In the genomic region with DNA sequence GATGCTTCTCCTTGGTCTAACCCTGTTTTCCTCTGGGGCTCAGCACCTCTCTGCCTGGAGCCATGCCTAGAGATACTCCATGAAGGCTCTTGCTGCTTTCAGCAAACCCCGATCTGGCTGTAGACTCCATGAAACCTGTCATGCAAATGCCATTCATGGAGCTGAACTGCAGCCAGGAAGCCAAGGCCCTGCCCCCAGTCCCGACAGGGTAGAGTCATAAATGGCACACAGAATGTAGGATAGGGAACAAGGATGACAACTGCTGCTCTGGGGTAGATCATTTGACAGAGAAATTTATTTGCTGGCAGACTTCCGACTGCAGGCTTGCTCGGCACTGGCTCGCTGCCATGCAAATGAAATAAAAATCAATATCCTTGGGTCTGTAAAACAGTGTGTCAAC, we compare ENCODE assay signal across 7 mouse cellular contexts.
DNase-seq lines count a peak whose midpoint lies in the region; ATAC-seq and TF ChIP-seq lines count a peak whose summit lies in the region.

No protein-coding gene starts in this region.

- peak; percentile 48 for DNase-seq in urinary bladder, postnatal 14 days (ENCODE audit: low spot score)
- DNase-seq in urinary bladder, postnatal 4 days (ENCODE audit: low spot score in 2 of 2), result no peak
- peak; percentile 64 to 67 for DNase-seq in cerebellum, postnatal 36 days
- DNase-seq in limb, embryonic 14.5 days (ENCODE audit: low spot score), result peak; percentile 65
- no peak for DNase-seq in thymus, postnatal 36 days
- no peak for DNase-seq in urinary bladder, adult 2 months (ENCODE audit: low spot score)

- H3K4me2 ChIP-seq in intestine, embryonic 15.5 days (replicated peaks), result peak overlapping the region; percentile 33; the same call in 1 of the 2 replicates
- H3K4me2 ChIP-seq in limb, embryonic 14.5 days (replicated peaks; ENCODE audit: low read depth, low read length, severe bottlenecking), result 0 out of 2 replicates have a peak overlapping the region, but pooled peaks have one; percentile 5

- H3K9me3 ChIP-seq in intestine, embryonic 15.5 days, result no peaks in the 10 kb centered on the region
- no peaks in the 10 kb centered on the region for H3K9me3 ChIP-seq in limb, embryonic 14.5 days (ENCODE audit: control insufficient read depth, low read length)

- ATAC-seq in intestine, embryonic 15.5 days, result peak; percentile 48
- ATAC-seq in limb, embryonic 14.5 days (ENCODE audit: low FRiP score, low read depth), result peak; percentile 34; the same call in 1 of the 2 replicates

- no peak overlapping the region for H3K4me3 ChIP-seq in intestine, embryonic 15.5 days (replicated peaks)
- H3K4me3 ChIP-seq in limb, embryonic 14.5 days (replicated peaks; ENCODE audit: low read length), result no peak overlapping the region

- no peak overlapping the region for H3K9ac ChIP-seq in intestine, embryonic 15.5 days
- no peak overlapping the region for H3K9ac ChIP-seq in limb, embryonic 14.5 days (ENCODE audit: low read depth, low read length, severe bottlenecking)

- peaks cover 64% of the 10 kb centered on the region for H3K4me1 ChIP-seq in intestine, embryonic 15.5 days (replicated peaks)
- H3K4me1 ChIP-seq in limb, embryonic 14.5 days (ENCODE audit: control insufficient read depth, insufficient read depth, low read length), result peaks cover 20% of the 10 kb centered on the region

- H3K36me3 ChIP-seq in intestine, embryonic 15.5 days, result peaks cover 5% of the 10 kb centered on the region; the same call in 1 of the 2 replicates
- peaks cover 8% of the 10 kb centered on the region; the same call in 1 of the 2 replicates for H3K36me3 ChIP-seq in limb, embryonic 14.5 days (ENCODE audit: control insufficient read depth, insufficient read depth, low read length)

- 5% methylated on average over 5 of the region's 5 CpGs for WGBS in intestine, embryonic 15.5 days
- 24% methylated on average over 5 of the region's 5 CpGs for WGBS in limb, embryonic 14.5 days

- no peak for TF ChIP-seq POLR2A in limb, embryonic 14.5 days (IDR thresholded peaks at IDR 0.05; ENCODE audit: borderline replicate concordance, extremely low read depth, insufficient read depth, insufficient read length)

- H3K27me3 ChIP-seq in intestine, embryonic 15.5 days (replicated peaks), result no peaks in the 10 kb centered on the region
- H3K27me3 ChIP-seq in limb, embryonic 14.5 days (ENCODE audit: control insufficient read depth, insufficient read depth, low read length), result no peaks in the 10 kb centered on the region

- peak overlapping the region; percentile 69 for H3K27ac ChIP-seq in intestine, embryonic 15.5 days
- H3K27ac ChIP-seq in limb, embryonic 14.5 days (replicated peaks; ENCODE audit: low read depth, low read length), result 0 out of 2 replicates have a peak overlapping the region, but pooled peaks have one; percentile 26

Comparison
In these comparisons a context has a peak if more than half of its experiments do, and no peak if none do; other contexts are left out.
1. DNase-seq: peak in urinary bladder, postnatal 14 days (single experiment), cerebellum, postnatal 36 days (2 of 2) and limb, embryonic 14.5 days (single experiment); none in urinary bladder, postnatal 4 days (0 of 2), thymus, postnatal 36 days (0 of 2) and urinary bladder, adult 2 months (single experiment).